Mouse (Mus musculus): ENCODE data around the gene Nup188. TPM values are rescaled to one million over a fixed set of nuclear protein-coding genes. Genes with fewer than 3 reads are reported as not detected.

The Nup188 gene
- polyA plus RNA-seq (2012; rRNA removed): 42.1 and 44.5 TPM in 2 replicates

GRCm38 (mm10) chr2:30286192-30287026, at the start of gene Nup188, which contains the start of gene Dolk:
Nup188 (plus strand) TSS chr2:30286397.
Dolk (minus strand) TSS chr2:30286334.

DNA sequence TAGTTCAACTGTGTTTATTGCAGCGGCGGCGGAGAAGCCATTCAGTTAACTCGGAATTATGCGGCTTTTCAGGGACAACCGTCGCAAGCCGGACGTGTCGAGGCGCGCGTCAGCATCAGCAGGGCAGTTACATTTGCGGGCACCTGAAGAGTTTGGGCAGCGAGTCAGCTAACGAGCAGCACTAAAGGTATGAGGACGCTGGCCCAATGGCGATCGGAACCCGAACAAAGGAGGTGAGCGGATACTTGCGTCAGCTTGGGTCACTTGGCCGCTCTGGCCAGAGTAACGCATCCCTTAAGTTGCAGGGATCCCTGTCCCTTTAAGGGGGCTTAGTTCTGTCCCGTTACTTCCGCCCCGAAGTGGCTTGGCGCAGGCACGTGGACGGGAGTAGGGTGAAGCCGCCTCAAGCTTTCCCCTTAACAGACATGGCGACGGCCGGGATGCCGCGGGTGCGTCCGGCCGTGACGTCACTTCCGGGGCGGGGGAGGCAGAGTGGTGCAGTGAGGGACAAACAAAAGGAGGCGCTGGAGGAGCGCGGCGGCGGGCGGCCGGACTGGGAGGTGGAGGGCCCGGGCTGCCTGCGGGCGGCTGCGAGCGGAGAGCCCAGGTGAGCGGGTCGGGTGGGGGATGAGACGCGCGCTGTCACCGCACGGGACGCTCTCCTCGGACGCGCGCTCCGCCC, 48.9 kb upstream of the Nup188 start, which contains the start of gene Lrrc8a:
TSS of gene Lrrc8a (plus strand) at position 517 of the 682 bp plus-strand sequence.

GRCm38 (mm10) chr2:30240267-30240666, 45.9 kb upstream of the Nup188 start, which contains the start of gene Gm28035:
Gm28035 (plus strand) TSS chr2:30240567.

GRCm38 (mm10) chr2:30265767-30266253, 20.4 kb upstream of the Nup188 start, which contains the start of gene Phyhd1:
Phyhd1 (plus strand) TSS chr2:30266203.

GRCm38 (mm10) chr2:30280743-30281142, 5.5 kb upstream of the Nup188 start, which contains the start of gene Gm28038:
Gm28038 (plus strand) TSS chr2:30281043.

GRCm38 (mm10) chr2:30358533-30359531, 72.6 kb downstream of the Nup188 start, which contains the start of gene Sh3glb2:
Sh3glb2 (minus strand) TSS chr2:30359337.

GRCm38 (mm10) chr2:30363773-30364650, 77.8 kb downstream of the Nup188 start, which contains the start of gene Miga2:
Miga2 (plus strand) TSS chr2:30364233.

GRCm38 (mm10) chr2:30392114-30392576, 105.9 kb downstream of the Nup188 start, which contains the start of gene Dolpp1:
Dolpp1 (plus strand) TSS chr2:30392254.

Other genes starting within 250 kb of the Nup188 start
- gene Wdr34, start 237.5 kb upstream of the Nup188 start, polyA plus RNA-seq (2012; rRNA removed): 63.2 and 64.7 TPM in 2 replicates
- 346 and 393 TPM in 2 replicates for gene Set, start 229.0 kb upstream of the Nup188 start, polyA plus RNA-seq (2012; rRNA removed)
- gene Pkn3, start 208.7 kb upstream of the Nup188 start, polyA plus RNA-seq (2012; rRNA removed): 9.1 TPM in 2 replicates
- 30.2 and 39.0 TPM in 2 replicates for gene Zdhhc12, start 192.7 kb upstream of the Nup188 start, polyA plus RNA-seq (2012; rRNA removed)
- gene Zer1, start 161.8 kb upstream of the Nup188 start, polyA plus RNA-seq (2012; rRNA removed): 69.0 TPM in 2 replicates
- 61.3 and 63.8 TPM in 2 replicates for gene Tbc1d13, start 152.7 kb upstream of the Nup188 start, polyA plus RNA-seq (2012; rRNA removed)
- gene Endog, start 114.9 kb upstream of the Nup188 start, polyA plus RNA-seq (2012; rRNA removed): 14.6 and 18.2 TPM in 2 replicates
- gene Spout1, start 107.9 kb upstream of the Nup188 start, polyA plus RNA-seq (2012; rRNA removed): 54.3 and 55.7 TPM in 2 replicates
- 31.1 and 32.9 TPM in 2 replicates for gene Kyat1, start 80.5 kb upstream of the Nup188 start, polyA plus RNA-seq (2012; rRNA removed)
- gene Lrrc8a, start 48.7 kb upstream of the Nup188 start, polyA plus RNA-seq (2012; rRNA removed): 26.6 and 28.7 TPM in 2 replicates
- gene Gm28035, start 45.8 kb upstream of the Nup188 start, polyA plus RNA-seq (2012; rRNA removed): 11.1 and 16.3 TPM in 2 replicates
- 16.7 and 19.0 TPM in 2 replicates for gene Phyhd1, start 20.2 kb upstream of the Nup188 start, polyA plus RNA-seq (2012; rRNA removed)
- gene Gm28038, start 5.4 kb upstream of the Nup188 start, polyA plus RNA-seq (2012; rRNA removed): not detected in 2 replicates
- 11.0 and 12.2 TPM in 2 replicates for gene Dolk, start 63 bp upstream of the Nup188 start, polyA plus RNA-seq (2012; rRNA removed)
- gene Sh3glb2, start 72.9 kb downstream of the Nup188 start, polyA plus RNA-seq (2012; rRNA removed): 289 and 290 TPM in 2 replicates
- 36.1 and 36.8 TPM in 2 replicates for gene Miga2, start 77.8 kb downstream of the Nup188 start, polyA plus RNA-seq (2012; rRNA removed)
- gene Dolpp1, start 105.9 kb downstream of the Nup188 start, polyA plus RNA-seq (2012; rRNA removed): 69.9 and 75.3 TPM in 2 replicates
- gene Crat, start 129.4 kb downstream of the Nup188 start, polyA plus RNA-seq (2012; rRNA removed): 26.2 and 28.0 TPM in 2 replicates
- 113 and 121 TPM in 2 replicates for gene Ptpa, start 129.6 kb downstream of the Nup188 start, polyA plus RNA-seq (2012; rRNA removed)
- 22.7 and 23.2 TPM in 2 replicates for gene Ier5l, start 187.8 kb downstream of the Nup188 start, polyA plus RNA-seq (2012; rRNA removed)

Measured in central nervous system, embryonic 14 days (tissue).